Mouse (Mus musculus): ENCODE results near the gene Pde10a.

The Pde10a gene

DNA sequence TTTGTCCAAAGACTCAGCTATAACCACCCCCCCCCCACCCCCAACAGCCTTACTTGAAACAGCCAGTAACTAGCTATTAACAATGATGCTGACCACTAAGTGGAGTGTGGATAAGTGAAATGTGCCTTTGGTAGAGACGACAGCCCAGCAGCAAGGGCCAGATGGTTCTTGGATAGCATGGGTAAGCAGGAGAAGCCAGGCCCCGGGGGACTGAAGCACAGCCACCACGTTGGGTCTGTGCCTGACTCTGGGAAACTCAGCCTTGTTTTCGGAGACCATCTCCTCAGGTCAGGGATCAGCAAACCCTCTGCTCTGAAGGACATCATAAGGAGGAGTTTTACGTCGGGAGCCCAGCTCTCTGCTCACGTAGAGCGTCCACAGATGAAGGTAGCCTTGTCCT is 427.8 kb downstream of the Pde10a start:
- CTCF ChIA-PET: no interaction called here
- POLR2A ChIA-PET: no interaction called here

DNA sequence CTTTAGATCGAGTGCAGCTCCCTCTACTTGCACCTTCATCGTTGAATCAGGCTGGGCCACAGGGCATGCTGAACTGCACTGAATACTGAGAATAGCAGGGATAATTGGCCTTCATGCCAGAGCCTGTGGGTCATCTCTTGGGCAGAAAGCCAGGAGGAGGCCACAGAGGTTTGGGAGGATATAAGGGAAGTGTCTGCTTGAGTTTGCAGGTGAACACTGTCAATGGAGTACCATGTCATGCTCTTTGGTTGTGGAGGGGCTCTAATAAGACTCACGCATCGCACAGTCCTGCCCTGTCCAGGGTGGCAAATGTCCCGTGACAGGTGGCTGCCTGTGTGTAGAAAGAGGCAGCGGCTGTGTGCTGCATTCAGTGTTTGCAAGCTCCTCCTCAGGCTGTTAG is 433.0 kb downstream of the Pde10a start:
- POLR2A ChIA-PET: no interaction called here
- CTCF ChIA-PET: no interaction called here

DNA sequence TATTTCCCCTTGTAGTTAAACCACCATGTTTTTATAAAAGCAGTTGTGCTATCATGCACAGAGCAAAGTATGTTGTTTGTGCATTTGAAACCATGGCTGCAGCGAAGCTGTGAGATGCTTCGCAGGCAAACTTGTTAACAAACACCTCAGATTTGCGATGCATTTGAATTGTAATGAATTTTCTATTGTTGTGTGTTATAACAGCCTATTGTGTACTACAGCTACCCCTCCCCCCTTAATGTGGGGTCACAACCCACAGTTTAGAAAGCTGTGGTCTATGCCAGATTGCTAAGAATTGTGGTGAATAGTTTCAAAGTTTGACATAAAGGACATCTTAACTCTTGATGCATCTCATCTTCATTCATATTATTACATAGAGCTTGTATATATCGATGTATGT is 435.2 kb downstream of the Pde10a start:
- CTCF ChIA-PET: interaction anchor here in 1 of 4 experiments (0.5 kb wide), 1 partner anchor 320 kb away, joined by 3 read pairs; no protein-coding TSS in a partner anchor

DNA sequence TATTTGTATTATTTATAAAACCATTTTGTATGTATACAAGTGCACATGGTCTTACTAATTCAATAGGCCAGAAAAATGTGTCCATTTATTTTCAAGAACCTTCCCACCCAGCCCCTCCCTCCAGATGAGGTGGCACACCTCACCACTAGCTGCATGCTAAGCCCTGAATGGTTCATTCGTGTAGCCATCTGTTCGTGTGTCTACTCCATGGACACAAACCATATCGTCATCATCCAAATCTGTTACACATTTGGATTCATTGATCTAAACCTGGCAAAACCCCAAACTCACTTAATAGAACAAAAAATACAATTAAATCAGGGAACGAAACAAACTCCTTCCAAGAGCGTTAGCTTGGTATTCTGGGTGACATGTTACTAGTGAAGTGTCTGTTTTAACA is 435.9 kb downstream of the Pde10a start:
- ChIA-PET CTCF (interaction anchor here in 2 of 4 experiments (0.5 to 0.6 kb wide), 2 partner anchors 321 to 492 kb away, joined by 3 to 10 read pairs; no protein-coding TSS in a partner anchor), POLR2A (no interaction called here)

More for the DNA sequence above, 435.2 kb downstream of the Pde10a start:
- POLR2A ChIA-PET: no interaction called here

DNA sequence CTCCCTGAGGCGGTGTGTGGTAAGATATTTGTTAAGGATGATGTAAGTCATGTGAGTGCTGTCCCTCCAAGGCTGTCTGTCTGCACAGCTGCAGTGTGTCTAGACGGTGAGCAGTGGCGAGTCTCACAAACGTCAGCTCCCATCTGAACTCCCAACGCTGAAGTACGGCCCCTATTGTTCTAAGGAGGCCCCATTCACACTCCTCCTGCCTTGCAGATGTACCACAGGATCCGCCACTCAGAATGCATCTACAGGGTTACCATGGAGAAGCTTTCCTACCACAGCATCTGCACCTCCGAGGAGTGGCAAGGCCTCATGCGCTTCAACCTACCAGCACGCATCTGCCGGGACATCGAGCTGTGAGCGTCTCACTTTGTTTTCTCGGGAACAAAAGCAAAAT is 436.5 kb downstream of the Pde10a start:
- POLR2A ChIA-PET: no interaction called here
- CTCF ChIA-PET: interaction anchor here in 1 of 4 experiments (0.6 kb wide), 1 partner anchor 493 kb away, joined by 10 read pairs; no protein-coding TSS in a partner anchor

DNA sequence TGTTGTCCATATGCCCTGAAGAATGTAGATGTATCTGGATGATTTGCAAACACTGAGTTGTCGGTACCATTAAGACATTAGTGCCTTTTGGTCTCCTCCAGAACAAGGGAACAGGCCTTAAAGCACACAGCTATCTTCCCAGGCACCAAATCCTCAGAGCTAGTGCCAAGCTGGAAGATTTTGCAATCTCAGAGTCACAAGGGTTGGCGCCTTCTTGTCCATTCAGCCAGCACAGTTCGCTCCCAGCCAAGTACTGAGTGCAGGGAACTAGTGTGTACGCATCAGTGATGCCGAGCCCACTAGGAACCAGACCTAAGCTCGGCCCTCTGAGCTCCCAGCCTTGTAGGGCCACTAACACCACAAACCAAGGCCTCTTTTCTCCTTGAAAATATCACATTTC is 440.0 kb downstream of the Pde10a start:
- POLR2A ChIA-PET: interaction anchor here in 1 of 4 experiments (1.2 kb wide), 1 partner anchor 20 kb away, joined by 3 read pairs; no protein-coding TSS in a partner anchor
- CTCF ChIA-PET: no interaction called here

DNA sequence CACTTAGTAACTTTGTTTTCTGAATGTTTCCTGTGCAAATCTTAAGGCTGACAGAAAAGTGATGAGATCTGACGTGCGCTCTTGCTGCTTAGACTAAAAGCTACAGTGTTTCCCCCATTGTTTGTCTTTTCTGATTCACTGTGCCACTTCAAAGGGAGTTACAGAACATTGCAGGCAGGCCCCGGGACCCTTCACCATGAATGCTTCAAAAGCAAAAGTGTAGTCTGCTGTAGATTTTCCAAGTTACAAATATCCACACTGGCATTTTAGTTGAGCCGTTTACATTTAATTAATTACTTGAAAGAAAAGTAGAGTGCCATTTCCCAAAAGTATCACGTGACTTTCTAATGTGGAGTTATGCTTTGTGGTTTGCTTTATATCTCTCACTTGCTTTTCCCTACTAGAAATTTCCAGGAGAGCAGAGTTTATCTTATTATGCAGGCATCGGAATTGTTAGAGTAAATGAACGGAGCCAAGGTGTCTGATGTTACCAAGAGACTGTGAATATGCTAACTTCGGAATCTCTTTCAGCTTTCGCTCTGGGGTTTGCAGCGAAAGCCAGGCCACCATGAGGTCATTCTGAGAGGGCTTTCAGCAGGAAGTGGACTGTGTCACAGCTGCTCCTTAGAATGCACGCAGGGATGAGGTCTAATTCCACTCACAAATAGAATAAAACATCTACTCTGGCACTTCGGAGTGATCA is 447.1 kb downstream of the Pde10a start:
- POLR2A ChIA-PET: no interaction called here
- CTCF ChIA-PET: no interaction called here

DNA sequence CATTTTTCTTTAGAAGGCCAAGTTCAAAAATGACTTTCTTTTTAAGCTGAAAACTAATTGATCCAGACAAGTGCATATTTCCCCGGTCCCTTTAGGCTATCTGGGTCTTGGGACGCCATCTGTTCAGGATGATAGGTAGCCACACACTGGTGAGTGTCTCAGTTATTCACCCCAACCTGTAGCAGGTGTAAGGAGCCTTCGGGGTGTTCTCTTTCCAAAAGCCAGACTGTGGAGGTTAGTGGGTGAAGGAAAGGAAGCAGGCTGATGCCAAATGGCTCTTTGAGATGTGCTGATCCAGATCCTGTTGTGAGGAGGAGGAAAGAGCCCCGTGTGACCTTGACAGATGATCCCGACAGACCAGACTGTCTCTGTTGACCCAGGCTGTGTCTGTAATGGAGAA is 448.2 kb downstream of the Pde10a start:
- ChIA-PET POLR2A (interaction anchor here in 1 of 4 experiments (0.6 kb wide), 2 partner anchors 395 to 480 kb away, joined by 3 to 4 read pairs; no protein-coding TSS in a partner anchor), CTCF (no interaction called here)

DNA sequence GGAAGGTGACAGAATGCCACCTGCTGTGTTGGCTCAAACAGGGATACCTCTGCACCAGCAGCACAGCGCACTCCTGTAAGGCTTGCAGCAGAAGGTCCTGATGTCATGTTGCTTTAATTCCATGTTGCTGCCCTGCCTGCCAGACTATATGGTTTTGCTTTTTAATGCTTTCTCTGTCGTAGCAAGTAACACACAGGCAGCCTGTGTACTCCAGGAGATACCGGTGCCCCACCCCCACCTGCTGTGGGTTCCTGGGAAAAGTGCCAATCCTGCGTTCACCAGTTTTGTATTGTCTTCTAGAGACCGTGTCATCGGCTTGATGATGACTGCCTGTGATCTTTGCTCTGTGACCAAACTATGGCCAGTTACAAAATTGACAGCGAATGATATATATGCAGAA is 449.3 kb downstream of the Pde10a start:
- POLR2A ChIA-PET: no interaction called here
- CTCF ChIA-PET: no interaction called here

DNA sequence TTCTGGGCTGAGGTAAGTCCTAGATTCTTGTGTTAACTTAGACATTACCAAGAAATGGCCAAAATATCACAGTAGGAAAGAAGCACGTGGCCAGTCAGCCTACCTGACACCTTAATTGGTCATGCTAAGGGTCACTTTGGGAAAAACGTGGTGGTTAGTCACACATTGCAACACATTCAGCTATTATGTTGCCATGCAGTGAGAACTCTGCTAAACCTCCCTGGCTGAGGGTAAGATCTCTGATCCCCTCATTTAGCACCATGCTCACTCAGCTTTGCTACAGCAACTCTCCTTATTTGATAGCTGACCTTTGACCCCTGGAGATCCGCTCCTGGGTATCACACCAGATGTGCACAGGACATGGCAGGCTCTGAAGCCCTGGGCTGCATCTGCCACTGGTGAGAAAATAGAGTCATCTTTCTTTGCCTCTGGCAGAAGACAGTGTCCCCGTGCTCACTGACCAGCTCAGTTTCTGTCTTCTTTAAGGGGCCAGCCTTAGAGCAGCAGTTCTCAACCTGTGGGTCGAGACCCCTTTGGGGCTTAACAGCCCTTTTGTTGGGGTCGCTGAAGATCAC is 449.7 kb downstream of the Pde10a start:
- CTCF ChIA-PET: no interaction called here
- POLR2A ChIA-PET: no interaction called here

DNA sequence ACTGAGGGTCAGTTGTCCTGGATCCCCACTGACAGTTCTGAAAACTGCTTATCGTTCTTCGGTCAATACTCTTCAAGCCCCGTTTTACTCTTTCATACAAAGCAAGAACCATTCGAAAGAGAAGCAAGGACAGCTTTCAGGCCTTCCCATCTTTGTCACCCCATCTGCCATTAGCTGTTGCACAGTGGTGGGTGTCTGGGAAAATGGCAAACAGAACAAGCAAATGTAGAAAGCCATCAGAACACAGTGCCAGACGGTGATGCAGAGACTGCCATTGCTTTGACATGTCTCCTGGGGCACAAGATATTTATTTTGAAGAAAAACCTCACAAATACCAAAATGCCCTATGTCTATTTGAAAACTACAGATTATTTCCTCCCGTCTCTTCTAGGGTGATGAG is 451.6 kb downstream of the Pde10a start:
- CTCF ChIA-PET: interaction anchor here in 1 of 4 experiments (1.5 kb wide), 1 partner anchor 14 kb away, joined by 4 read pairs; no protein-coding TSS in a partner anchor
- POLR2A ChIA-PET: interaction anchor here in 1 of 4 experiments (0.7 to 1.2 kb wide), 2 partner anchors 9 to 1317 kb away, joined by 3 read pairs; no protein-coding TSS in a partner anchor

DNA sequence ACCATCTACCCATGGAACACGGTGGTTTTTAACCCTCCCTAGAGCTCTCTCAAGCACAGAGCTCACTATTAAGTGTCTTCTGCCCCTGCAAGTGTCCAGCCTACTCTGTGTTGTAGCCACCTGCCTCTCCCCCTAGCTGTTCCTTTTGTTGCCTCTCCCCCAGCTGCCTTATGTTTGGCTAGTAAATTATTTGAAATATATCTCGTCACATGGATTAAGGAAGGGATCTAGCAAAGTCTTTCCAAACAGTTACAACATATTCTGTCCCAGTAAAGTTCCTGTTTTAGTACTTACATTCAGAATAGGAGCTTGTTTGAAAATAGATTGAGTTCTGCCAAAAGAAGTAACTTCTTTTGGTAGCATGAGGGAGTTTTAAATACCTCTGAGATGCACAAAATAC is 452.1 kb downstream of the Pde10a start:
- ChIA-PET POLR2A (interaction anchor here in 1 of 4 experiments (0.7 to 1.2 kb wide), 2 partner anchors 8 to 14 kb away, joined by 3 read pairs; no protein-coding TSS in a partner anchor), CTCF (interaction anchor here in 2 of 4 experiments (0.7 to 1.5 kb wide), 2 partner anchors 14 to 137 kb away, joined by 3 to 4 read pairs; no protein-coding TSS in a partner anchor)

DNA sequence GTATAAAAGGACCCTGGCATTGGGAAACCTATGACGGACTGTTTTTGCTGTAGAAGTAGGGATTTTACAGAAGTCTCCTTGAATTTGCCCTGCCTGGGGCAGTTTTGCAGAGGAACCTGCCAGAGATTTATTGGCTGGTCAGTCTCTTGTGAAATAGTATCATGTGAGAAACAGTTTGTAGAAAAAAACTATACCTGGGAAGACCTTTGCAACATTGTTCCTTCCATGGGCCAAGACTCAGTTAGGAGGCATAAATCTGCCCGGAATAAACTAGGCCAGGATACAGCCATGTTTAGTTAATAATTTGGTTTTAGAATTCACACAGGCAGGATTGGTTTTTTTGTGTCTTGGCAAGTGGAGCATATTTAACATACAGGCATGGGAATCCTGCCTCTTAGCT is 458.4 kb downstream of the Pde10a start:
- ChIA-PET CTCF (interaction anchor here in 1 of 4 experiments (0.7 kb wide), 1 partner anchor 1259 kb away, joined by 3 read pairs; no protein-coding TSS in a partner anchor), POLR2A (interaction anchor here in 1 of 4 experiments (0.5 kb wide), 1 partner anchor 1065 kb away, joined by 7 read pairs; no protein-coding TSS in a partner anchor)

DNA sequence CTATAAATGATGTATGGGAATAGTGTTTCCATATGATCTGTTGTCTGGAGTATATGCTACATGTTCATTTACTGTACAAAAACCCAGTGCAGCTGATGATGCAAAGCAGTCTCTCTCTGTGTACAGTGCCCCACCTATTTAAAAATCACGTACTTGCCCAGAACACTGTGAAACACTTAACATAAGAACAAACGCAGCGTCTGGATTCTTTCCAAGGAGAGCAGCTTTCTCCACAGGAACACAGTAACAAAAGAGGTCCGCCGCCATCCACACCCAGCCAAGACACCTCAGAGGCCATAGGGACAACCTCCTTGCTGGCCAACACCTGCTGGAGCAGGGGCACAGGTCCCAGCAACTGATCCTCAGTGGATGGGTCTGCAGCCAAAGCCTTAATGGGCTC is 460.5 kb downstream of the Pde10a start:
- ChIA-PET CTCF (interaction anchor here in 2 of 4 experiments (0.7 to 0.9 kb wide), 2 partner anchors 19 to 38 kb away, joined by 3 read pairs; no protein-coding TSS in a partner anchor), POLR2A (interaction anchor here in 2 of 4 experiments (0.6 to 1.4 kb wide), 3 partner anchors 9 to 741 kb away, joined by 3 to 6 read pairs (median 3); no protein-coding TSS in a partner anchor)

DNA sequence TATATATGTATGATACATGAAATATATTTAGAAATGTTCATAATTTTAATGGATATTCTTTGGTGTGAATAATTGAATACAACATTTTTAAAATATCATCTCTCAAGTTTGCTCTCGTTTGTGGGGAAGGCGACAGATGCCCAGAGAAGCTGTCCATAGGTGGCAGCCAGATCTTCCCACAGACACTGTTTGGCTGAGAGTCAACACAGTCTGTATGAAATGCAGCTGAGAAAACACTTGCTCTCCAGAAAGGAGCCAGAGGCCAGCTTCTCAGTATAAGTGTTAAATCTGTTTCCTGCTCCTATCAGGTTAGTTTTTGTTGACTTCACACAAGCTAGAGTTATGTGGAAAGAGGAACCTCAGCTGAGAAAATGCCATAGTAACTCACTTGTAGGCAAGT is 461.4 kb downstream of the Pde10a start:
- ChIA-PET CTCF (interaction anchor here in 1 of 4 experiments (0.7 kb wide), 1 partner anchor 38 kb away, joined by 3 read pairs; no protein-coding TSS in a partner anchor), POLR2A (interaction anchor here in 1 of 4 experiments (1.4 kb wide), 1 partner anchor 10 kb away, joined by 3 read pairs; no protein-coding TSS in a partner anchor)

DNA sequence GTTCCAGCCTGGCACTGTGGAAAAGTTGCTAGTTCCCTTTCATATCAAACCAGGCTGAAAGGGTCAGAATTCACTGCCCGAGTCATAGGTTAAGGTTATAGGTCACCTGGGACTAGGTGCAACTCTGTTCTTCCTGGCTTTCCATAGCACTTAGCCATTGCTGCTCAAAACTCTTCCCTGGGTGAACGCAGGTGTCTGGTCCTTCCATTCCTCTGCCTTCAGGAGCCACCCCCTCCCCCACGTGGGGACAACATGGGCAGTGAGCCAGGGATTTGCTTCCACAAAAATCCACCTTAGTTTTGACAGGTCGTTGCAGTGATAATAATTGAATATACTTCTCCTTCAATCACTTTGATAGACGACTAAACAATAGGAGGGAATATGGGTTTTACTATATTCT is 462.2 kb downstream of the Pde10a start:
- ChIA-PET CTCF (no interaction called here), POLR2A (no interaction called here)

DNA sequence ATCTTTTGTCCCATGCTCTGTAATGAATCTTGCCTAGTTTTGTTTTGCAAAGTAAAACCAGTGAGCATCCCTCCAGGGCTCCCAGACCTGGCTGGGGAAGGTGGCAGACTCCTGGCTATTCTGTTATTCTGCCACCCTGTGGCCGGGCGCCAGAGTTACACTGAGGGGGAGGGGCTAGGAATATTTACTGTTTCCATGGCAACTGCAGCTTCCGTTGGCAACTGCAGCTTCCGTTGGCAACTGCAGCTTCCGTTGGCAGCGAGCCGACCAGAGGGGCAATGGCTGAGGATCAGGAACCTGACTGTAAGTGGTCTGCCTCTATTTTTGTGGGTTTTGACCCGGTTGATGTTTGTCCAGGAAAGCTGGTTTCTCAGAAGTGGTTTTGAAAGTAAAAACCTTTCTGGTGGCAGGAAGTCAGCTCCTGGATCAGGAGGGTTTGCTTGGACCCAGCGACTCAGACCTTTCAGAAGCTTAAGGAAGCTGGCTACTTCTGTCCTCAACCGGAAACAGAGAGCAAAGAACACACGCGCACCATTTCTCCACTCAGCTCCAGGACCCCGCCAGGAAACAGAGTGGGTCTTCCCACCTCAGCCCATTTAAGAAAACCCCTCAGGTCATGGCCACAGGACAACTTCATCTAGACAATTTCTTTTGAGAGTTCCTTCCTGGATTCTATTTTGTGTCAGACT is 463.1 kb downstream of the Pde10a start, which contains the start of gene 1700010I14Rik:
Gene 1700010I14Rik (plus strand): TSS at position 215 of the 689 bp plus-strand sequence.
- ChIA-PET POLR2A (no interaction called here), CTCF (interaction anchor here in 1 of 4 experiments (0.8 kb wide), 1 partner anchor 20 kb away, joined by 3 read pairs; no protein-coding TSS in a partner anchor)

DNA sequence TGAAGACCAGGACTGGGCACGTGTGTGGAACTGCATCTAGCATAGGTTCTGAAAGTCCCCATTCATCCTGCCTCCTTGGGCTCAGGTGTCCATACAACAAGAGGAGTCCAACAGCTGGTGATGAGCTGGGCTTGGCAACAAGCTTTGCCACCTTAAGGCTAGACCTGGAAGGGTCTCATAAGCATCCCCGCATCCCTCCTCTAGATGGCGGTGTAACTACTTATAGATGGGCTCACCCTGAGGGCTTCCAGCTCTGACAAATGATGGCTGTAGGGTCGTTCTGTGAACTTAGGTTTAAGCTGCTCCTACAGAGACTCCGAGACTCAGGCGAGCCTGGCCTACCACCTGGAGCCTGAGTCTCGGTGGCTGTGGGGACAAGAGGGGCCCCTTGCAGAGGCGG is 466.0 kb downstream of the Pde10a start:
- ChIA-PET POLR2A (interaction anchor here in 1 of 4 experiments (0.6 to 0.9 kb wide), 3 partner anchors 13 to 1442 kb away, joined by 3 to 4 read pairs (median 4); no protein-coding TSS in a partner anchor), CTCF (interaction anchor here (0.6 to 1.5 kb wide), 15 partner anchors 10 to 331 kb away, joined by 3 to 9 read pairs (median 3); no protein-coding TSS in a partner anchor)

DNA sequence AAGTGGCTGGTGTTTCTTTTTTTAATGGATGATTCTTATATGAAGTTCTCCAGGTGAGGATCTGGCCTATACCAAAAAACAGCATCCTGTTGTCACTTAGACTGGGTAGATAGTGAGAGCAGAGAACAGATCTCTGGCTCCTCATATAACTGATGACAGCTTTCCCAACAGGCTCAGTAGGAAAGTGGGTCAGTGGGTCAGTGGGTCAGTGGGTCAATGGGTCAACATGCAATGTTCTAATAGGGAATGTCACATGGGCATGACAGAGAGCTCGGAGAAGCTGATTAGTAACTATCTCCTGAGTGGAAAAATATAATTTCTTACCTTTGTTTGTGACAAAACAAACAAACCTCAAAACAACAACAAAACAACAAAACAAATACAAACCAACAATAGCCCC is 470.2 kb downstream of the Pde10a start:
- POLR2A ChIA-PET: no interaction called here
- CTCF ChIA-PET: no interaction called here
